Mouse (Mus musculus): ENCODE measurements around the gene Kdm4b.
A peak's percentile ranks its signal among the peaks of the same experiment; 100 is the strongest.

Kdm4b gene

DNA sequence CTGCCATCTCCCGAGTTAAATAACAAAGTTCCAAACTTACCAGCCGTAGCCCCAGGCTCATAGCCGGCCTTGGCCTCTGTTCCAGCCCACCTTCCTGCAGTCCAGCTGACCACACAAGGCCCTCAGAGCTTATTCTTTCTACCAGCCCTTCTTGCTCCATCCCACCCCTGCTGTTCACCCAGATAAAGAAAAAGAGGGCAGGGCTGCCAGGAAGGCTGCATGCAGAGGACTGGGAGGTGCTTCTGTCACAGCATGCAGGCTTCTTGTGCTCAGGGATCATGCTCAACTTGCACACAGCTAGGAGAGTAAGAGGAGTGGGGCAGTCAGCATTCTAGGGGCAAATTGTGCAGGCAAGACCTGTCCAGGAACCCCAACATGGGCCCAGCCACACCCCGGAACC is 22.3 kb downstream of the Kdm4b start:
- DNase-seq (ENCODE audit: low spot score), result no peak

GRCm38 (mm10) chr17:56348586-56348985 is 22.7 kb downstream of the Kdm4b start:
- no peak for DNase-seq (ENCODE audit: low spot score)

- DNase-seq (ENCODE audit: low spot score), result peak; percentile 93
These were observed 24.8 kb downstream of the Kdm4b start for GRCm38 (mm10) chr17:56350694-56351093.

- peak; percentile 69 for DNase-seq (ENCODE audit: low spot score)
These were observed 31.3 kb downstream of the Kdm4b start for GRCm38 (mm10) chr17:56356921-56357885.

DNA sequence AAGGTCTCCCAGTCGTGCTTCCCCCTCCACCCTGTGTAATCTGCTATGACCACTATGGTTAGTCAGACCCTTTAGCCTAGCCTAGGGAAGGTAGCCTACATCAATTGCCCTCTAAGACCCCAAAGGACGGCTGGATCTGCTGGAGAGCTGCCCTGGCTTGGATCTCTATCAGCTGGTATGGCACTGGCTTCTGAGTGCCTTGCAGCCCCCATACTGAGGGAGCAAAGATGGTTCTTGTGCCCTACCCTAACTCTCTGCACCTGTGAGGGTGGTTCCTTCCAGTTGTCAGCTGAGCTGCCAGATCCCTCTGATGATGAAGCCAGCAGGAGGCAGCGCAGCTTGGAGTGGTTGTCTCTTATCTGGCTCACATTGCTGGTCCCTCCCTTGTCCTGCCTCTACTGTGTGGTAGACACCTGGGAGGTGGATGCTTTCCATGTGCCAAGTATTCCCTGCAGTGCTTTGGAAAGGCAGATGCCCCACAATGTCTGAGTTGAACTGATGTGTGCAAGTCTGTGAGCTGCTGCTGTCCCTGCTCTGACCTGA is 33.4 kb downstream of the Kdm4b start:
- no peak for DNase-seq (ENCODE audit: low spot score)

- no peak for DNase-seq (ENCODE audit: low spot score)
These were observed 34.0 kb downstream of the Kdm4b start for GRCm38 (mm10) chr17:56359864-56360263.

DNA sequence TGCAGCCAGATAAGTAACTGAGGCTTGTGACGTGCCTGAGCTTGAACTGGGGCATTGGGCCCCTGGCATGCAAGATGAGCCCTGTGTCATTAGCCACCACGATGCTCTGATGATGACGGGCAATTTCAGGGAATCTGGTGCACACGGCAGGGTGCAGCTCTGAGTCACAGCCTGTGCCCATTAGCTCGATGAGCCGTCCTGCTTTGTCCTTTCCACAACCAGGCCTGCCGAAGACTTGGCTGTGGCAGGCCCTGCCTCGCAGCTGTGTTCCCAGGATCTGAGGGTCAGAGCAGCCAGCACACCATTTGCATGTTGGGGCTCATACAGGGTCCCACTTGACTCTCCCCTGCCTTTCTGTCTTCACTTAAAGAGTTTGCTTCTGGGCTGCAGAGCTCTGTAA is 34.6 kb downstream of the Kdm4b start:
- no peak for DNase-seq (ENCODE audit: low spot score)

GRCm38 (mm10) chr17:56361542-56361941 is 35.7 kb downstream of the Kdm4b start:
- DNase-seq (ENCODE audit: low spot score), result no peak

DNA sequence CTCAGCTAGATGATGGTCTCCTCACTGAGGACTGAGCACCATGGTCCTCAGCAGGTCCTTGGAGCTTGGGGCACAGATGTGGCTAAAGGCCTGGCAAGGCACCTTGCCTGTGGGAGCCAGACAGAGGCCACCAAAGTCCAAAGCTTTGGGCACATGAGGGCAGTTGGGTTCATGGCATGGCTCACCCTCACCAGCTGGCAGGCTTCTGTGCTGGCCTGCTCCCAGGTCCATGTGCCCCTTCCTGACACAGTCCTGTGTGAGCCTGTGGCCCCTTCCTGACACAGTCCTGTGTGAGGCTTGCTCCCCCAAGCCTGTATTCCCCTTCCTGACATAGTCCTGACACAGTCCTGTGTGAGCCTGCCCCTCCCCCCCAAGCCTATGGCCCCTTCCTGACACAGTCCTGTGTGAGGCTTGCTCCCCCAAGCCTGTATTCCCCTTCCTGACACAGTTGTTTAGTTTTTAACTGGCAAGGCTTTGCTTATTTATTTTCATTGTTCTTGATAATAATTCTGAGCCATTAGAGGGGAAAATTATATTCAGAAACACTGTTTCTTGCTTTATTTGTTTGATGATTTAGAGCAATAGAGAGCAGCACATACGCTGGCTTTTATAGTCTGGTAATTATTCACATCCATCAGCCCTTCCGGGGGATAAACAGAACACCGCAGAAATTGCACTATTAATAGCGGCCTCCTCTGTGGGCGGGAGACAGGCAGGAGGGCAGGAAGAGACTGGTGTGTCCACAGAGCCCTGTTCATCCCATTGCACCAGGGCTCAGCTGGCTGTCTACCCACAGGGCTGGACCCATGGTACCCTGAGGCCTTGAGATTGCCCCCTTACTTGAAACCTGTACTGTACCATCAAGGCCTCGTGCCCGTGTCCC is 40.2 kb downstream of the Kdm4b start:
- no peak for DNase-seq (ENCODE audit: low spot score)

DNA sequence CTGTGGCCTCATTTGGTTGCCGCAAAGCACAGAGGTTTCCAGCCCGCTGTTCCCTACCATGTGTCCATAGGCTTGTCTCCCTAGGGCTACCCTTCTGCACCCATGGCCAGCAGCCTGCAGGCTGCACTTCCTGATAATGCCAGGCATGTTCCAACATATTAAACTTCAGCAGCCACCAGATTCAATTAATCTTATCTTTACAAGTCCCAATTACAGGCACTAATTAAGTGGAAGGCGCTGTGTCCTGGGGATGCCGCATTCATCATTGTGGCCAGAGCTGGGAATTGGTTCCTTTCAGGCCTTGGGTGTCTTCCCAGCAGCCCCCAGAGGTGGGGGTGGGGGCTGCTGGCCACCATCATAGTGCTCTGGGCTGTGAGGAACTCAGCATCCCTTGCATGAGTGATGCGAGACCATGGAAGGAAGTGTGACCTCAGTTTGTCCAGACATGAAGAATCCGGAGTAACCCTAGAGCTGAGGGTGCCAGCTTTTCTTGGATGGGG is 42.5 kb downstream of the Kdm4b start:
- DNase-seq (ENCODE audit: low spot score), result no peak

DNA sequence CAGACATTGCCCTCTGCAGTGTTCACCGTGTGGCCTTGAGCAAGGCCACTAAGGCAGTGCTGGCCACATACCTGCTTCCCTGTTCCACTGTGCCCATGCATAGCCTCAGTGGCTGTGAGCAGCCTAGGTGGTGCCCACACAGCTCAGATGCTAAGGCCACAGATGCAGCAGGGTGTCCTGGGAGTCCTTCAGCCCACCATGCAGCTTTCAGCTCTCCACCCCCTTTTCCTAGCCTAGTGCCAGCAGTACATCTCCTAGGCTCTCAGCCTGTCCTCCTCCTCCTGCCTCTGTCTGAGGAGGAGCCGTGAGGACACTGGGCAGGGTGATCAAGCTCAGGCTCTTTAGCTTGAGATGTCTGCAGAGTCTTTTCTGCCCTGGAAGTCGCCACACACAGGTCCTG is 44.2 kb downstream of the Kdm4b start:
- no peak for DNase-seq (ENCODE audit: low spot score)

DNA sequence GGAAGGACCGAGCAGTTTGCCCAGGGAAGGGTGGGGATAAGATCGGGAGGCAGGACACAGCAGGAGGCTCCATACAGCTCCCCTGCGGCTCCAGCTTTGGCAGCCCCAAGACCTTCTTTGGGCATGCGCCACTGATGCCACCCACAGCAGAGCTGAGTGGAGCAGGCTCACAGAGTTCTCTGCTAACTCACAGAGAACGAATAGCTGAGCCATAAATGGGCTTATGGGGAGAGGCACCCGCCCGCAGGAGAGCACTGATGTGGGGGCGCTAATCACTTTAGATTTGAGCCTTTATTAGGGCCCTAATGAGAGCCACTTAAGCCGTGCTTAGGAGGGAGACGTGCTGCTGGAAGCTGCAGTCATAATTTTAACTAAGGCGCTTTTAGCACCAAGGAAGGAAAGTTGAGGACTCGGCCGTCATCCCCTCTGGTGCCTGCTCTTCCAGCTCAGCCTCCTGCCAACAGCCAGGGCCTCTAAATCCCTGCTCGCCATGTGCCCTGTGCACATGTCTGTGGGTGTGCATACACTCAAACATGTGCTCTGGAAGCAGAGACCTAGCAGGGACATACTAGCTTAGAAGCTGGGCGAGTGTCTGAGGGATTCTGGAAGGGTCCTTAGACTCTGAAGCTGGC is 45.3 kb downstream of the Kdm4b start:
- DNase-seq (ENCODE audit: low spot score), result no peak

DNA sequence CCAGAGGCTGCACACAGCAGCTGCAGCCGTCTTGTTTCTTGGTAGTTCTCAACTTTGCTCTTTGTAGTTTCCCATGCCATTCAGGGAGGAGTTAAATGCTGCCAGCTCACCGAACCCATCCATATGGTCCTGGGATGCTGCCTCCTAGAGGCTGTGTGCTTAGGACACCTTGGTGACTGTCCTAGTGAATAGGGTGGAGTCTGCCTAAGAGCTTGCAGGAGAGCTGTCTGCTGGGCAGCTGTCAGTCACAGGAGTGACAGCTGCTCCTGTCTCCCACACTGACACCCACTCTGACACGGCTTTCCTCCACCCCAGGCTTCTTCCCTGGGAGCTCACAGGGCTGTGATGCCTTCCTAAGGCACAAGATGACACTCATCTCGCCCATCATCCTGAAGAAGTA is 46.2 kb downstream of the Kdm4b start:
- no peak for DNase-seq (ENCODE audit: low spot score)

DNA sequence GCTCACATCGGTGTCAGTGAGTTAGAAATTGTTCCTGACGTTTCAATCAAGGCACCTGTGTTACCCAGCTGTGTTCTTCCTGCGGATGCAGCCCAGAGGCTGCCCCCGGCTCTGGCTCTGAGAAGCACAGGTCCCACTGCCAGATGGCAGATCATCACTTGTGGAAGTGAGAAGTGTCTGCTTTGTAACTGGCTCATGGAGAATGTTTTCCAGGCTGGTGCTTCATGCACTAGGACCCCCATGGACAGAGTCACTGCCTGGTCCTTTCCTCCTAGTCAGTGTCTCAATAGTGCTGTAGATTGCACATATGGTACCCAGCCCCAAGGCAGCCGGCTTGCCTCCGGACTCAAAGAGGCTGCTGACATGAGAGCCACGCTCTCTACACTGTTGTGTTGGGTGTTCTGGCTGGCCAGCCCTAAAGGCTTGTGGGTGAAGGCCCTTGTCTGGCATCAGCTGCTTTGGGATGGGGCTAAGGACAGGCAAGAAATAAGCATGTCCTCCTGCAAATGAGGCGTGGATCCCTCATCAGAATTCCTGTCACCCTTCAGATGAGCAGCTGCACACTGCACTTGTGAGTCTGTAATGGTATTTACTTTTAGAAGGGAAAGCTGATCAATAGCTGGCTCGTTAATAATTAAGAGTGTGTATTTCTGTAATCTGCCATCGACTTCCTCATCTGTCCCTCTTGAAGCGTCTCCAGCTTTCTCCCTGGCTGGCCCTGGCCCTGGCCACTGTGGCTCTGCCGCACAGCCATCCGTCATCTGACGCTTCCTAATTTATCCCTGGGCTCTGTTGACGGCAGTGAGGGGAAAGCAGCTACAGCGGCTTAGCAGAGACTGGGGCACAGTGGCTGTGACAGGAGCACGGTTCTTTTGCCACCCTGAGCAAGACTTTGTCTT is 47.5 kb downstream of the Kdm4b start:
- DNase-seq (ENCODE audit: low spot score), result no peak

GRCm38 (mm10) chr17:56374851-56375250 is 49.0 kb downstream of the Kdm4b start:
- DNase-seq (ENCODE audit: low spot score), result no peak

GRCm38 (mm10) chr17:56379281-56379834 is 53.5 kb downstream of the Kdm4b start:
- DNase-seq (ENCODE audit: low spot score), result no peak

- DNase-seq (ENCODE audit: low spot score), result no peak
These were observed 54.4 kb downstream of the Kdm4b start for GRCm38 (mm10) chr17:56380286-56380685.

GRCm38 (mm10) chr17:56381183-56381582 is 55.3 kb downstream of the Kdm4b start:
- DNase-seq (ENCODE audit: low spot score), result no peak

DNA sequence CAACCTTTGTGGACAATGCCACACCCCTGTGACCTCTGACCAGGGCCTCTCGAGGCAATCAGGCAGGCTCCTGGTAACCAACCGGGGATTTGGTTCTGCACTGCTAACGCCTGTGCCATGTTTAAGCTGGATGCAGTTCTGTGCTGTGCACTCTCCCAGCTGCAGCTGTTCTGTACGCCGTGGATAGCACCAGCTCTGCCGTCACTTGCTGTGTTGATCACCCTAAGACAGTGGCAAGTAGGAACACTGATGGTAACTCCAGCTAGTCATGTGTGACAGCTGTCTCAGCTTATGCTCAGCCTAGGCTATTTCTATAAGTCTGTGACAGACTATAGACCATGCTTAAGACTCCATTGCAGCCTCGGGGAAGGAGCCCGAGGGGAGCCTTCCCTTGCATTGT is 57.1 kb downstream of the Kdm4b start:
- DNase-seq (ENCODE audit: low spot score), result no peak

DNA sequence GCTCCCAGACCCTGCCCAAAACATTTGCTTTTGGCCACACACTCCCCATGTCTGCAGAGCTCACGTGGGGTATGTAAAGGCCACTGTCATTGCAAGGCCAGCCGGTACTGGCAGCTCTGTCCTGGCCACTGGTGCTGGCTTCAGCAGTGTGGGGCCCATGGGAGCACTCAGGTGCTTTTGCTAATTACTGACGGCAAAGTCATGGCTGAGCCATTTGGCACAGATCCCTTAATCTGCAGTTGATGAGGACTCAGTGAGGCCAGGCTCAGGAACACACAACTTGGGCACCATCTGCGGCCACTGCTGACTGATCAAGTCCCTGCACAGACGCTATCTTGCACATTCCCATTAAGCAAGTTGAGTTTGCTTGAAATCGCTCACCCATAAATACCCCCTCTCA is 59.0 kb downstream of the Kdm4b start:
- DNase-seq (ENCODE audit: low spot score), result no peak

DNA sequence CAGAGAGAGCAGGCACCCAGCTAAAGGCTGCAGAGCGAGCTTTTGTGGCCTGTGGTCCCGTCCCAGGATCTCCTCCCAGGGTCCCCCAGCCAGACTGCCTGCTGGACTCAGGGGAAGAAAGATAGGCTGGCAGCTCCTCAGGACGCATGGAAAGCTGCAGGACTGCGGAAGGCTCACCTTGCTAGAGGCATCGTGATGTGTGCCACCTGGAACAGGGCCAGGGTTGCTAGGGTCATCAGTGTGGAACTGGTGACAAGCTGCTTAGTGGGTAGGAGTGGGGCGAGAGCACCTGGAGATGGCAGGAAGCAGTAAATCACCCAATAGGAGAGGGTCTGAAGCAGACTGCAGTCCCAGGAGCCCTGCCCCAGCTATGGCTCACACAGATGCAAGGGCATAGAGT is 61.8 kb downstream of the Kdm4b start:
- DNase-seq (ENCODE audit: low spot score), result no peak
